15 mouse cellular contexts compared by ENCODE assay signal in genomic region chr6:124861266-124861665, GRCm38 (mm10). TPM values are rescaled to one million over a fixed set of nuclear protein-coding genes. Genes with fewer than 3 reads are reported as not detected.
DNase-seq lines count a peak whose midpoint lies in the region; ATAC-seq and TF ChIP-seq lines count a peak whose summit lies in the region.
"Had no signal": no experiment of that assay in that cellular context is flagged by ENCODE, and none has a peak within 500 bp of the region (broad histone marks: within the 10 kb centered on the region; RNA-seq: fewer than 3 reads in every experiment).

No protein-coding gene starts in this region.

- H3K9ac ChIP-seq in hindbrain, embryonic 16.5 days (ENCODE audit: low read depth, low read length), result peak overlapping the region; percentile 3
- H3K9ac ChIP-seq in neural tube, embryonic 15.5 days (replicated peaks), result peak overlapping the region; percentile 89
- no peak overlapping the region for H3K9ac ChIP-seq in intestine, postnatal 0 days (ENCODE audit: low read depth, low read length)
- H3K9ac ChIP-seq: limb, embryonic 13.5 days; lung, embryonic 14.5 days; stomach, embryonic 15.5 days had no signal

- no peaks in the 10 kb centered on the region for H3K9me3 ChIP-seq in hindbrain, embryonic 16.5 days (ENCODE audit: control insufficient read depth, low read length)
- no peaks in the 10 kb centered on the region for H3K9me3 ChIP-seq in neural tube, embryonic 15.5 days (replicated peaks)
- H3K9me3 ChIP-seq in intestine, postnatal 0 days (ENCODE audit: control insufficient read depth), result no peaks in the 10 kb centered on the region
- H3K9me3 ChIP-seq: heart, embryonic 13.5 days; limb, embryonic 13.5 days; stomach, embryonic 15.5 days had no signal

- ATAC-seq in hindbrain, embryonic 16.5 days, result no peak
- no peak for ATAC-seq in neural tube, embryonic 15.5 days (ENCODE audit: low FRiP score)
- ATAC-seq in intestine, postnatal 0 days, result no peak
- ATAC-seq: inflammation-experienced regulatory T-cells, adult 6 months had no signal

- H3K4me3 ChIP-seq in hindbrain, embryonic 16.5 days (ENCODE audit: low read length), result peak overlapping the region; percentile 74; the same call in 1 of the 2 replicates
- H3K4me3 ChIP-seq in neural tube, embryonic 15.5 days (replicated peaks), result peak overlapping the region; percentile 71; the same call in 1 of the 2 replicates
- no peak overlapping the region for H3K4me3 ChIP-seq in intestine, postnatal 0 days (ENCODE audit: low read depth, low read length)
- H3K4me3 ChIP-seq: gastrocnemius, adult 2 months; heart, embryonic 13.5 days; limb, embryonic 13.5 days; stomach, embryonic 15.5 days had no signal

- DNase-seq in cerebellum, adult 11 months, result peak; percentile 42
- DNase-seq in cerebellum, postnatal 4 days (ENCODE audit: low spot score in 2 of 2), result no peak
- DNase-seq in thymus, postnatal 14 days, result peak; percentile 23
- no peak for DNase-seq in thymus, postnatal 25 days
- no peak for DNase-seq in spleen, postnatal 4 days (ENCODE audit: low spot score in 2 of 2)
- DNase-seq: gastrocnemius, adult 2 months; lung, embryonic 14.5 days had no signal

- H3K27ac ChIP-seq in hindbrain, embryonic 16.5 days (ENCODE audit: low read depth, low read length), result peak overlapping the region; percentile 98; the same call in 1 of the 2 replicates
- H3K27ac ChIP-seq in neural tube, embryonic 15.5 days (replicated peaks), result peak overlapping the region; percentile 97
- H3K27ac ChIP-seq in intestine, postnatal 0 days (ENCODE audit: low read depth, low read length), result no peak overlapping the region
- H3K27ac ChIP-seq: gastrocnemius, adult 2 months; heart, embryonic 13.5 days; limb, embryonic 13.5 days; stomach, embryonic 15.5 days had no signal

- H3K36me3 ChIP-seq in hindbrain, embryonic 16.5 days (ENCODE audit: control insufficient read depth, insufficient read depth, low read length), result no peaks in the 10 kb centered on the region
- peaks cover 17% of the 10 kb centered on the region for H3K36me3 ChIP-seq in neural tube, embryonic 15.5 days
- no peaks in the 10 kb centered on the region for H3K36me3 ChIP-seq in intestine, postnatal 0 days (ENCODE audit: control insufficient read depth, insufficient read depth)
- H3K36me3 ChIP-seq: heart, embryonic 13.5 days; limb, embryonic 13.5 days; stomach, embryonic 15.5 days had no signal

- H3K27me3 ChIP-seq in hindbrain, embryonic 16.5 days (replicated peaks; ENCODE audit: control insufficient read depth, insufficient read depth, low read length), result no peaks in the 10 kb centered on the region
- H3K27me3 ChIP-seq in neural tube, embryonic 15.5 days (replicated peaks), result no peaks in the 10 kb centered on the region
- H3K27me3 ChIP-seq in intestine, postnatal 0 days (replicated peaks; ENCODE audit: control insufficient read depth, insufficient read depth, low read length), result peaks cover 50% of the 10 kb centered on the region

- 72% methylated on average over 19 of the region's 19 CpGs for WGBS in hindbrain, embryonic 16.5 days
- WGBS in neural tube, embryonic 15.5 days, result 81% methylated on average over 19 of the region's 19 CpGs
- 83% methylated on average over 19 of the region's 19 CpGs for WGBS in intestine, postnatal 0 days

- H3K4me1 ChIP-seq in hindbrain, embryonic 16.5 days (ENCODE audit: control insufficient read depth, insufficient read depth, low read depth, low read length), result peaks cover 53% of the 10 kb centered on the region
- peaks cover 84% of the 10 kb centered on the region for H3K4me1 ChIP-seq in neural tube, embryonic 15.5 days
- H3K4me1 ChIP-seq in intestine, postnatal 0 days (replicated peaks; ENCODE audit: control insufficient read depth, insufficient read depth, low read length), result peaks cover 4% of the 10 kb centered on the region; the same call in 1 of the 2 replicates

- peak overlapping the region; percentile 69 for H3K4me2 ChIP-seq in hindbrain, embryonic 16.5 days (ENCODE audit: low read length)
- H3K4me2 ChIP-seq in neural tube, embryonic 15.5 days, result peak overlapping the region; percentile 72
- H3K4me2 ChIP-seq in intestine, postnatal 0 days (replicated peaks; ENCODE audit: low read depth), result no peak overlapping the region
- H3K4me2 ChIP-seq: heart, embryonic 13.5 days; limb, embryonic 13.5 days; lung, embryonic 14.5 days; stomach, embryonic 15.5 days had no signal

- no peak for TF ChIP-seq CTCF in intestine, postnatal 0 days (IDR thresholded peaks at IDR 0.05; ENCODE audit: low read depth)

RNA-seq across cellular contexts. Expression of gene Gpr162, which starts 2.5 kb away (rescaled TPM):
- polyA plus RNA-seq in hindbrain, embryonic 16.5 days (2015; fragmentation: Nextera tagmentation; extraction: Ambion mirVana), result 30.9 and 32.9 TPM in 2 replicates
- polyA plus RNA-seq in neural tube, embryonic 15.5 days (2015; fragmentation: Nextera tagmentation; extraction: Ambion mirVana), result 28.9 and 33.8 TPM in 2 replicates
- polyA plus RNA-seq in intestine, postnatal 0 days (2015; fragmentation: Nextera tagmentation; extraction: Ambion mirVana), result 0.46 and 0.64 TPM in 2 replicates

RNA-seq across cellular contexts. Expression of gene P3h3, which starts 3.7 kb away (rescaled TPM):
- 7.5 and 16.2 TPM in 2 replicates for polyA plus RNA-seq in hindbrain, embryonic 16.5 days (2015; fragmentation: Nextera tagmentation; extraction: Ambion mirVana)
- 22.2 and 24.0 TPM in 2 replicates for polyA plus RNA-seq in neural tube, embryonic 15.5 days (2015; fragmentation: Nextera tagmentation; extraction: Ambion mirVana)
- 4.5 and 4.6 TPM in 2 replicates for polyA plus RNA-seq in intestine, postnatal 0 days (2015; fragmentation: Nextera tagmentation; extraction: Ambion mirVana)

RNA-seq across cellular contexts. Expression of gene Gnb3, which starts 21.2 kb away (rescaled TPM):
- polyA plus RNA-seq in hindbrain, embryonic 16.5 days (2015; fragmentation: Nextera tagmentation; extraction: Ambion mirVana), result 1.0 and 1.1 TPM in 2 replicates
- polyA plus RNA-seq in neural tube, embryonic 15.5 days (2015; fragmentation: Nextera tagmentation; extraction: Ambion mirVana), result 0.69 and 0.70 TPM in 2 replicates
- polyA plus RNA-seq in intestine, postnatal 0 days (2015; fragmentation: Nextera tagmentation; extraction: Ambion mirVana), result 0.42 and 0.47 TPM in 2 replicates

RNA-seq across cellular contexts. Expression of gene Cd4, which starts 26.8 kb away (rescaled TPM):
- 0.26 and 0.27 TPM in 2 replicates for polyA plus RNA-seq in hindbrain, embryonic 16.5 days (2015; fragmentation: Nextera tagmentation; extraction: Ambion mirVana)
- 0.17 and 0.61 TPM in 2 replicates for polyA plus RNA-seq in neural tube, embryonic 15.5 days (2015; fragmentation: Nextera tagmentation; extraction: Ambion mirVana)
- 0.75 and 0.83 TPM in 2 replicates for polyA plus RNA-seq in intestine, postnatal 0 days (2015; fragmentation: Nextera tagmentation; extraction: Ambion mirVana)
- polyA plus RNA-seq: embryonic facial prominence, embryonic 11.5 days; heart, embryonic 13.5 days; lung, embryonic 14.5 days had no signal

RNA-seq across cellular contexts. Expression of gene Cdca3, which starts 31.9 kb away (rescaled TPM):
- 34.2 and 38.5 TPM in 2 replicates for polyA plus RNA-seq in hindbrain, embryonic 16.5 days (2015; fragmentation: Nextera tagmentation; extraction: Ambion mirVana)
- polyA plus RNA-seq in neural tube, embryonic 15.5 days (2015; fragmentation: Nextera tagmentation; extraction: Ambion mirVana), result 23.7 and 52.8 TPM in 2 replicates
- polyA plus RNA-seq in intestine, postnatal 0 days (2015; fragmentation: Nextera tagmentation; extraction: Ambion mirVana), result 45.4 and 57.4 TPM in 2 replicates

Comparison
In these comparisons a context has a peak if more than half of its experiments do, and no peak if none do; other contexts are left out.
1. DNase-seq: peak in cerebellum, adult 11 months (single experiment) and thymus, postnatal 14 days (single experiment); none in cerebellum, postnatal 4 days (0 of 2), thymus, postnatal 25 days (single experiment) and spleen, postnatal 4 days (0 of 2).
2. RNA of gene Gpr162, which starts 2.5 kb away (polyA plus RNA-seq): 28.9 to 33.8 TPM in neural tube, embryonic 15.5 days and 30.9 to 32.9 TPM in hindbrain, embryonic 16.5 days; 0.46 to 0.64 TPM in intestine, postnatal 0 days; every median in the first group is over 10 times any median in the second.